Mouse (Mus musculus) thymus, adult 2 months (tissue): ENCODE measurements at regions not wholly inside any gene's neighbourhood (a gene's known extent, or its start where the extent isn't known, plus 50 kb on each side); places are given as distances from the start of the nearest gene placed in this dataset.

Experiments
- CTCF ChIP-seq: fragments of 200-500 bp; IDR thresholded peaks from 2 replicates; pipeline ENCODE4 v1.5.1; 2012; ENCODE audit warnings: mild to moderate bottlenecking, control low read depth, low read length, moderate library complexity, borderline replicate concordance; ENCODE audit not compliant: control insufficient read depth, poor library complexity, insufficient read depth; ENCODE audit errors: extremely low read depth
- POLR2A ChIP-seq: fragments of 200-500 bp; IDR thresholded peaks from 2 replicates; pipeline ENCODE4 v1.6.1; 2012; ENCODE audit warnings: mild to moderate bottlenecking, low read length, control low read depth, moderate library complexity; ENCODE audit not compliant: control insufficient read depth, poor library complexity, insufficient read depth; ENCODE audit errors: extremely low read depth

DNA sequence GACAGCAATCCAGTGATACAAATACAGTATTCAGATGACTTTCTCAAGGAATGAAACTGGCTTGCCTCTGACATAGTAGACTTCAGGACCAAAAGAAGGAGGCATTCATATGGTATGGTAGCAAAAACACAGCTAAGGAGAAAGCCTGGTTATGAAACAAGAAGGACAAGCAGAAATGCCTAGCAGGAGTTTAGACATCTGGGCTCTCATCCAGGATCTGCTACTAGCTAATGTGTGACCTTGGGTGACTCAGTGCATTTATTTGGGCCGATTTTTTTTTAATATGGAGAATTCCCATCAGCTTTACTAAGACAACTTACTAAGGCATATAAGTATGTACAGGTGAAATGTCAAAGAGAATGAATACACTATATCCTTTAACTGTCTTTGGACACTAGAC, 64.5 kb upstream of the Arhgap5 start:
- TF ChIP-seq CTCF (no peak), POLR2A (no peak)
